ENCODE assay signal across 8 mouse cellular contexts in the genomic region with DNA sequence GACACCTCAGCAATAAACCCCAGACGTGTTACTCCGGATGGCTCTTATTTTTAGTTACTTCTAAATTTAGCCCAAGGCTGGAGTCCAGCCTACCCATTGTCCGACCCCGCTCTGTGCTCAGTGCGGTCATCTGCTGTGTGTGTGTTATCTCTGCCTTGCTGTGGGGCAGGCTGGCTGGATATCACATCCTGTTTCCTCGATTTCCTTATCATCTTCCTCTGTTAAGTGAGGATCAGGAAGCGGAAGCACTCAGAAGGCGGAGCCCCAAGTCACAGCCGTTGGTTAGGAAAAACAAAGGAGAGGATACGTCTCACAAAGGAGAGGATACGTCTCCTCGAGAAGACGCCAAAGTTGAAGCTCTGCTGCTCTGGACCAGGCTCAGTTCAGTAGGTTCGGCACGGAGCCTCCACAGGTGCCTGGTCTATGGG.
DNase-seq lines count a peak whose midpoint lies in the region; ATAC-seq and TF ChIP-seq lines count a peak whose summit lies in the region.

No protein-coding gene starts in this region.

- WGBS in forebrain, embryonic 10.5 days, result 83% methylated on average over 15 of the region's 15 CpGs
- 86% methylated on average over 15 of the region's 15 CpGs for WGBS in forebrain, embryonic 13.5 days
- 75% methylated on average over 15 of the region's 15 CpGs for WGBS in kidney, embryonic 14.5 days
- 54% methylated on average over 15 of the region's 15 CpGs for WGBS in lung, embryonic 14.5 days

- H3K4me3 ChIP-seq in forebrain, embryonic 10.5 days, result no peak overlapping the region
- no peak overlapping the region for H3K4me3 ChIP-seq in forebrain, embryonic 13.5 days
- H3K4me3 ChIP-seq in kidney, embryonic 14.5 days (ENCODE audit: low read length), result no peak overlapping the region
- no peak overlapping the region for H3K4me3 ChIP-seq in lung, embryonic 14.5 days (ENCODE audit: low read depth, low read length)

- peak overlapping the region; percentile 44; the same call in 1 of the 2 replicates for H3K27ac ChIP-seq in forebrain, embryonic 10.5 days
- H3K27ac ChIP-seq in forebrain, embryonic 13.5 days, result no peak overlapping the region
- no peak overlapping the region for H3K27ac ChIP-seq in kidney, embryonic 14.5 days (ENCODE audit: low read depth, low read length)
- peak overlapping the region; percentile 3; the same call in 1 of the 2 replicates for H3K27ac ChIP-seq in lung, embryonic 14.5 days (ENCODE audit: low read depth)

- no peak overlapping the region for H3K4me2 ChIP-seq in forebrain, embryonic 13.5 days
- no peak overlapping the region for H3K4me2 ChIP-seq in kidney, embryonic 14.5 days (replicated peaks; ENCODE audit: low read depth, low read length)
- H3K4me2 ChIP-seq in lung, embryonic 14.5 days, result peak overlapping the region; percentile 25; the same call in 1 of the 2 replicates

- no peak for DNase-seq in forebrain, embryonic 10.5 days (ENCODE audit: extremely low spot score, low spot score)
- DNase-seq in heart, adult 8-10 months (ENCODE audit: low spot score), result peak; percentile 74
- peak; percentile 63 for DNase-seq in lung, embryonic 14.5 days
- no peak for DNase-seq in cerebellum, adult 9-10 months
- no peak for DNase-seq in layer of hippocampus, adult 8-10 months (ENCODE audit: low spot score in 2 of 2)
- DNase-seq in ovary, postnatal 36 days (ENCODE audit: low spot score), result no peak

- peaks cover 8% of the 10 kb centered on the region for H3K4me1 ChIP-seq in forebrain, embryonic 10.5 days
- peaks cover 9% of the 10 kb centered on the region; the same call in 1 of the 2 replicates for H3K4me1 ChIP-seq in forebrain, embryonic 13.5 days
- H3K4me1 ChIP-seq in kidney, embryonic 14.5 days (ENCODE audit: control insufficient read depth, insufficient read depth, low read length), result no peaks in the 10 kb centered on the region
- H3K4me1 ChIP-seq in lung, embryonic 14.5 days (ENCODE audit: insufficient read depth), result 0 out of 2 replicates have a peak, but pooled peaks cover 3% of the 10 kb centered on the region

- TF ChIP-seq CTCF in lung, embryonic 14.5 days (IDR thresholded peaks at IDR 0.05; ENCODE audit: low read depth), result no peak

- no peaks in the 10 kb centered on the region for H3K9me3 ChIP-seq in forebrain, embryonic 10.5 days
- no peaks in the 10 kb centered on the region for H3K9me3 ChIP-seq in forebrain, embryonic 13.5 days (replicated peaks)
- H3K9me3 ChIP-seq in kidney, embryonic 14.5 days (ENCODE audit: control insufficient read depth, low read length), result no peaks in the 10 kb centered on the region
- H3K9me3 ChIP-seq in lung, embryonic 14.5 days (ENCODE audit: low read depth, low read length), result no peaks in the 10 kb centered on the region

- no peak for ATAC-seq in forebrain, embryonic 13.5 days
- ATAC-seq in kidney, embryonic 14.5 days (ENCODE audit: low FRiP score, low TSS enrichment), result 0 out of 2 replicates have a peak, but pooled peaks have one; percentile 32
- ATAC-seq in lung, embryonic 14.5 days (ENCODE audit: insufficient read depth), result peak; percentile 73; the same call in 1 of the 2 replicates

- no peak overlapping the region for H3K9ac ChIP-seq in forebrain, embryonic 13.5 days
- H3K9ac ChIP-seq in kidney, embryonic 14.5 days (ENCODE audit: low read depth, low read length), result no peak overlapping the region
- H3K9ac ChIP-seq in lung, embryonic 14.5 days, result no peak overlapping the region; the same call in 1 of the 2 replicates

- H3K27me3 ChIP-seq in forebrain, embryonic 10.5 days (ENCODE audit: poor library complexity, severe bottlenecking), result no peaks in the 10 kb centered on the region
- H3K27me3 ChIP-seq in forebrain, embryonic 13.5 days, result no peaks in the 10 kb centered on the region
- H3K27me3 ChIP-seq in kidney, embryonic 14.5 days (ENCODE audit: control insufficient read depth, insufficient read depth, low read length), result no peaks in the 10 kb centered on the region
- H3K27me3 ChIP-seq in lung, embryonic 14.5 days (ENCODE audit: insufficient read depth, low read length), result no peaks in the 10 kb centered on the region

- H3K36me3 ChIP-seq in forebrain, embryonic 10.5 days (replicated peaks), result peaks cover 22% of the 10 kb centered on the region
- peaks cover 14% of the 10 kb centered on the region for H3K36me3 ChIP-seq in forebrain, embryonic 13.5 days (ENCODE audit: poor library complexity, severe bottlenecking)
- no peaks in the 10 kb centered on the region for H3K36me3 ChIP-seq in kidney, embryonic 14.5 days (ENCODE audit: control insufficient read depth, insufficient read depth, low read length)
- no peaks in the 10 kb centered on the region for H3K36me3 ChIP-seq in lung, embryonic 14.5 days (ENCODE audit: insufficient read depth)

Comparison
In these comparisons a context has a peak if more than half of its experiments do, and no peak if none do; other contexts are left out.
1. H3K27ac ChIP-seq: peak in forebrain, embryonic 10.5 days (single experiment) and lung, embryonic 14.5 days (single experiment); none in forebrain, embryonic 13.5 days (single experiment) and kidney, embryonic 14.5 days (single experiment).
2. DNase-seq: peak in heart, adult 8-10 months (single experiment) and lung, embryonic 14.5 days (single experiment); none in forebrain, embryonic 10.5 days (single experiment), cerebellum, adult 9-10 months (single experiment), layer of hippocampus, adult 8-10 months (0 of 2) and ovary, postnatal 36 days (single experiment).